Mouse (Mus musculus) myocyte (in vitro differentiated cells): ENCODE data around the gene Tm2d1. TPM values are rescaled to one million over a fixed set of nuclear protein-coding genes. Genes with fewer than 3 reads are reported as not detected.

Source experiments
- H3K27me3 ChIP-seq: one replicate; pipeline ENCODE4 v1.6.1; 2011; ENCODE audit not compliant: control insufficient read depth, insufficient read depth, insufficient read length
- H3K36me3 ChIP-seq: one replicate; pipeline ENCODE4 v1.6.1; 2011; ENCODE audit not compliant: control insufficient read depth, insufficient read depth
- H3K4me2 ChIP-seq: one replicate; pipeline ENCODE4 v1.6.1; 2011; ENCODE audit warnings: low read depth, control low read depth
- H3K4me3 ChIP-seq: one replicate; pipeline ENCODE4 v1.5.1; 2011; ENCODE audit warnings: mild to moderate bottlenecking, control low read depth, moderate library complexity
- H3K79me2 ChIP-seq: one replicate; pipeline ENCODE4 v1.6.1; 2011; ENCODE audit not compliant: control insufficient read depth, insufficient read depth
- H3ac ChIP-seq: one replicate; pipeline ENCODE4 v1.6.1; 2011; ENCODE audit not compliant: control insufficient read depth, insufficient read length
- CEBPB ChIP-seq: IDR thresholded peaks from 2 replicates; pipeline ENCODE4 v1.6.1; 2011; ENCODE audit warnings: mild to moderate bottlenecking, moderate library complexity; ENCODE audit not compliant: poor library complexity, insufficient read depth, severe bottlenecking
- E2F4 ChIP-seq: IDR thresholded peaks from one replicate; pipeline ENCODE4 v1.6.1; 2011; ENCODE audit warnings: mild to moderate bottlenecking, control low read depth, moderate library complexity; ENCODE audit not compliant: insufficient read depth
- MAX ChIP-seq: IDR thresholded peaks from one replicate; pipeline ENCODE4 v1.6.1; 2011; ENCODE audit warnings: low read depth, mild to moderate bottlenecking, control low read depth
- MYOD1 ChIP-seq, 3 experiments: IDR thresholded peaks; one replicate each; pipeline ENCODE4 v1.6.1; 2011; ENCODE audit warnings: control low read depth in 2 of 3, low read depth in 2 of 3, mild to moderate bottlenecking in 2 of 3, moderate library complexity in 1 of 3; ENCODE audit not compliant: insufficient read length in 2 of 3, control insufficient read depth in 1 of 3
- MYOG ChIP-seq, 3 experiments: IDR thresholded peaks; one replicate each; pipeline ENCODE4 v1.6.1; 2011; ENCODE audit warnings: control low read depth in 2 of 3, low read depth in 2 of 3, mild to moderate bottlenecking in 2 of 3; ENCODE audit not compliant: insufficient read length in 2 of 3, control insufficient read depth in 1 of 3, insufficient read depth in 1 of 3
- POLR2A ChIP-seq: IDR thresholded peaks from one replicate; pipeline ENCODE4 v1.6.1; 2011; ENCODE audit warnings: low read depth, mild to moderate bottlenecking, control low read depth, moderate library complexity; ENCODE audit not compliant: insufficient read length
- POLR2AphosphoS2 ChIP-seq: IDR thresholded peaks from one replicate; pipeline ENCODE4 v1.6.1; 2011; ENCODE audit warnings: low read depth, control low read depth; ENCODE audit not compliant: insufficient read length
- REST ChIP-seq: IDR thresholded peaks from one replicate; pipeline ENCODE4 v1.6.1; 2011; ENCODE audit warnings: mild to moderate bottlenecking, control low read depth, moderate library complexity; ENCODE audit not compliant: insufficient read depth, insufficient read length
- SRF ChIP-seq: IDR thresholded peaks from one replicate; pipeline ENCODE4 v1.6.1; 2011; ENCODE audit warnings: low read depth; ENCODE audit not compliant: control insufficient read depth, insufficient read length
- TCF12 ChIP-seq: IDR thresholded peaks from one replicate; pipeline ENCODE4 v1.6.1; 2011; ENCODE audit warnings: mild to moderate bottlenecking, control low read depth; ENCODE audit not compliant: poor library complexity, insufficient read depth, severe bottlenecking
- TCF3 ChIP-seq: IDR thresholded peaks from one replicate; pipeline ENCODE4 v1.6.1; 2011; ENCODE audit warnings: low read depth, control low read depth; ENCODE audit not compliant: insufficient read length
- USF1 ChIP-seq: IDR thresholded peaks from one replicate; pipeline ENCODE4 v1.6.1; 2011; ENCODE audit warnings: low read depth, mild to moderate bottlenecking, control low read depth, moderate library complexity
- polyA plus RNA-seq: library from polyadenylated mRNA; unstranded; fragments of >200 nt; fragmentation: generic; extraction: Trizol; gene quantifications from one replicate; pipeline ENCODE4 v1.2.1, GENCODE M21; 2012; ENCODE audit warnings: missing spikeins

Tm2d1 gene
- polyA plus RNA-seq, 1 experiment: 41.0 TPM

GRCm38 (mm10) chr4:98403492-98403891 lies 20.4 kb upstream of the Tm2d1 start:
- no peaks in the 10 kb centered on the region for H3K27me3 ChIP-seq
- H3ac ChIP-seq: no peak overlapping the region
- H3K4me3 ChIP-seq: no peak overlapping the region
- no peak overlapping the region for H3K4me2 ChIP-seq
- TF ChIP-seq TCF3: no peak
- no peaks in the 10 kb centered on the region for H3K79me2 ChIP-seq
- H3K36me3 ChIP-seq: no peaks in the 10 kb centered on the region

- Histone ChIP-seq H3K4me2 (peak overlapping the region; percentile 56), H3K36me3 (no peaks in the 10 kb centered on the region)
Measured at GRCm38 (mm10) chr4:98401584-98401962, 18.5 kb upstream of the Tm2d1 start.

GRCm38 (mm10) chr4:98400926-98401583 lies 17.9 kb upstream of the Tm2d1 start:
- TF ChIP-seq TCF12 (no peak), SRF (no peak), E2F4 (no peak), POLR2A (no peak), MAX (no peak), POLR2AphosphoS2 (no peak), TCF3 (no peak)
- Histone ChIP-seq H3K27me3 (no peaks in the 10 kb centered on the region), H3K4me2 (peak overlapping the region; percentile 56), H3K79me2 (no peaks in the 10 kb centered on the region), H3ac (no peak overlapping the region), H3K36me3 (no peaks in the 10 kb centered on the region), H3K4me3 (no peak overlapping the region)

More at GRCm38 (mm10) chr4:98401584-98401962, 18.5 kb upstream of the Tm2d1 start:
- Histone ChIP-seq H3K79me2 (no peaks in the 10 kb centered on the region), H3ac (no peak overlapping the region), H3K4me3 (no peak overlapping the region), H3K27me3 (no peaks in the 10 kb centered on the region)
- TF ChIP-seq MYOG (IDR thresholded peaks at IDR 0.05; ENCODE audit: control insufficient read depth in 1 of 3, insufficient read depth in 1 of 3, insufficient read length in 2 of 3, low read depth in 2 of 3) (no peak), USF1 (no peak), CEBPB (no peak), POLR2A (no peak), TCF12 (no peak), MYOD1 (IDR thresholded peaks at IDR 0.05; ENCODE audit: control insufficient read depth in 1 of 3, insufficient read length in 2 of 3, low read depth in 2 of 3) (no peak), E2F4 (no peak), TCF3 (no peak), MAX (no peak), REST (no peak), SRF (no peak), POLR2AphosphoS2 (no peak)

- Histone ChIP-seq H3K4me2 (peak within 1 kb of the TSS; percentile 67), H3ac (peak within 1 kb of the TSS; percentile 24), H3K36me3 (no peaks in the 10 kb centered on the region), H3K4me3 (peak within 1 kb of the TSS; percentile 20), H3K79me2 (no peaks in the 10 kb centered on the region), H3K27me3 (no peaks in the 10 kb centered on the region)
- no peak for TF ChIP-seq CEBPB
- TF ChIP-seq MAX: no peak
- TF ChIP-seq POLR2A: peak; percentile 57
- TF ChIP-seq REST: no peak
- no peak for TF ChIP-seq E2F4
- no peak for TF ChIP-seq POLR2AphosphoS2
- peak in 2 of 3 experiments; percentile 3 to 41 for TF ChIP-seq MYOG (IDR thresholded peaks at IDR 0.05; ENCODE audit: control insufficient read depth in 1 of 3, insufficient read depth in 1 of 3, insufficient read length in 2 of 3, low read depth in 2 of 3)
- TF ChIP-seq SRF: no peak
- TF ChIP-seq TCF3: no peak
- TF ChIP-seq USF1: no peak
- TF ChIP-seq TCF12: no peak
- peak in 1 of 3 experiments; percentile 12 for TF ChIP-seq MYOD1 (IDR thresholded peaks at IDR 0.05; ENCODE audit: control insufficient read depth in 1 of 3, insufficient read length in 2 of 3, low read depth in 2 of 3)
Measured at GRCm38 (mm10) chr4:98395690-98396437, 12.8 kb upstream of the Tm2d1 start, which contains the start of gene Patj. Gene Patj, plus strand, starts transcription at chr4:98395785.

- H3K4me3 ChIP-seq: peak overlapping the region; percentile 20
- no peaks in the 10 kb centered on the region for H3K79me2 ChIP-seq
- peak overlapping the region; percentile 67 for H3K4me2 ChIP-seq
- TF ChIP-seq POLR2AphosphoS2 (no peak), USF1 (no peak), SRF (no peak), E2F4 (no peak), TCF12 (no peak), MAX (no peak), POLR2A (no peak), MYOD1 (IDR thresholded peaks at IDR 0.05; ENCODE audit: control insufficient read depth in 1 of 3, insufficient read length in 2 of 3, low read depth in 2 of 3) (no peak), TCF3 (no peak), CEBPB (no peak), MYOG (IDR thresholded peaks at IDR 0.05; ENCODE audit: control insufficient read depth in 1 of 3, insufficient read depth in 1 of 3, insufficient read length in 2 of 3, low read depth in 2 of 3) (no peak), REST (no peak)
- H3ac ChIP-seq: peak overlapping the region; percentile 24
- no peaks in the 10 kb centered on the region for H3K36me3 ChIP-seq
- no peaks in the 10 kb centered on the region for H3K27me3 ChIP-seq
Measured at GRCm38 (mm10) chr4:98395346-98395689, 12.2 kb upstream of the Tm2d1 start.
